Mouse (Mus musculus) thymus, postnatal 25 days (tissue): ENCODE data around the gene Olfr156.
"Not testable (repeated sequence)": the region's sequence is repeated elsewhere in the genome, so short reads cannot be mapped to it uniquely, and the experiment has no call there.

ENCODE experiments used
- DNase-seq: peaks from one replicate; pipeline ENCODE4 v3.0.0; 2022

Gene Olfr156

GRCm38 (mm10) chr4:43823845-43824337 is at the start of gene Olfr156:
TSS of gene Olfr156 (minus strand) at chr4:43823895.
- DNase-seq, result no peak

GRCm38 (mm10) chr4:43869821-43870220 is 46.1 kb upstream of the Olfr156 start:
- no peak for DNase-seq

DNA sequence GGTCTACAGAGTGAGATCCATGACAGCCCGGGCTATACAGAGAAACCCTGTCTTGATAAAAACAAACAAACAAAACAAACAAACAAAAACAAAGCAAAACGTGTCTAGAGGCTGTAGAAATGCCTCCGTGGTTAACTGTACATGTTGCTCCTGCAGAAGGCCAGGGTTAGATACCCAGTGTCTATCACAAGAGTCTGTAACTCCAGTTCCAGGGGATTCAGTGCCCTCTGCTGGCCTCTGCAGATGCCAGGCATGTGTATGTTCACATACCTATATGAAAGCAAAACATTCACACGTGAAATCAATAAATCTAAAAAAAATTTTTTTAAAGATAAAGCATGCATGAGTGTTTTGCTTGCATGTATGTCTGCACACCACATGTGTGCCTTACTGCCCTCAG is 39.6 kb upstream of the Olfr156 start:
- no peak for DNase-seq

- DNase-seq, result peak; percentile 56
Observed at GRCm38 (mm10) chr4:43860744-43861519, 37.2 kb upstream of the Olfr156 start.

DNA sequence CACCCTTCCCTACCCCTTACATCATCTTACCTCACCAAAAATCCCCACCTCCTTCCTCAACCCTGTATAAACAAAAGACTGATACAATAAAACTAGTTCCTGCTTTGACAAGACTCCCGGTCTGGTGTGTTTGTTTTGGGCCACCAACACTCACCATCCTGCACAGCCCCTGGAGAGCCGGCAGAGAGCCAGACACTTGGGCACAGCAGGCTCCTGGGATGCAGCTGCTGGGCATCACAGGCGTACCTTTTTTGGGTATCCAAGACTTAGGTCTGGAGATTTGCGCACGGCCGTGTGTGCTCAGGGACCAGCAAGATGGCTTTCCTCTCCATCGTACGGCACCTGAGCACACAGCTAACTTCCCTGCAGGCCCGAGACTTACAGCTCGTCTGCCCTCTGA is 36.2 kb upstream of the Olfr156 start:
- DNase-seq, result no peak

GRCm38 (mm10) chr4:43854101-43854500 is 30.4 kb upstream of the Olfr156 start:
- DNase-seq, result no peak

- DNase-seq, result no peak
Observed at GRCm38 (mm10) chr4:43851265-43851664, 27.6 kb upstream of the Olfr156 start, which contains the start of gene Olfr155. TSS of gene Olfr155 (plus strand) at chr4:43851565.

GRCm38 (mm10) chr4:43840101-43840500 is 16.4 kb upstream of the Olfr156 start, which contains the start of gene Olfr157:
TSS of gene Olfr157 (minus strand) at chr4:43840201.
- DNase-seq, result no peak

GRCm38 (mm10) chr4:43838326-43838725 is 14.6 kb upstream of the Olfr156 start:
- DNase-seq, result no peak

DNA sequence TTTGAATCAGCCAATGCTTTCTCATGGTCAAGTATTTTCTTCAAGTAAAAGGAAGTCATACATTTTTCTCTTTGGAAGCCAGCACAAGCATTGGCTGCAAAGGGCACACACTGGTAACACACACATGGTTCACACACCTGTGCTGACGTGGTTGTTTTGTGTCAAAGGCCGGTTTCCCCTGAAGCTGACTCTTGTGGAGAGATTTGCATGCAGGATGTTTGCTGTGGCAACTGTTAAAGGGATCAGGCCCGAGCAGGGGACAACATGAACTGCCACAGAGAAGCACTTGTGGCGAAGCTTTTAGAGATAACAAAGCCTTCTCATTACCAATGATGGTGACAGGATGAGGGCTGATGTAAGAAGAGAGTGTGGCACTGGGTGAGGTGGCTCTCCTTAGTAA is 11.1 kb upstream of the Olfr156 start:
- no peak for DNase-seq

- no peak for DNase-seq
Observed at GRCm38 (mm10) chr4:43833752-43834151, 10.1 kb upstream of the Olfr156 start.

GRCm38 (mm10) chr4:43832031-43832430 is 8.3 kb upstream of the Olfr156 start:
- DNase-seq, result no peak

- no peak for DNase-seq
Observed at GRCm38 (mm10) chr4:43828806-43829205, 5.1 kb upstream of the Olfr156 start.

- no peak for DNase-seq
Observed at GRCm38 (mm10) chr4:43822896-43823550, 672 bp downstream of the Olfr156 start.

GRCm38 (mm10) chr4:43798936-43799335 is 24.8 kb downstream of the Olfr156 start:
- DNase-seq, result no peak

- not testable (repeated sequence) for DNase-seq
Observed at GRCm38 (mm10) chr4:43795844-43796243, 27.9 kb downstream of the Olfr156 start.

- DNase-seq, result no peak
Observed at GRCm38 (mm10) chr4:43795296-43795695, 28.4 kb downstream of the Olfr156 start.

GRCm38 (mm10) chr4:43772304-43772703 is 51.4 kb downstream of the Olfr156 start:
- no peak for DNase-seq

DNA sequence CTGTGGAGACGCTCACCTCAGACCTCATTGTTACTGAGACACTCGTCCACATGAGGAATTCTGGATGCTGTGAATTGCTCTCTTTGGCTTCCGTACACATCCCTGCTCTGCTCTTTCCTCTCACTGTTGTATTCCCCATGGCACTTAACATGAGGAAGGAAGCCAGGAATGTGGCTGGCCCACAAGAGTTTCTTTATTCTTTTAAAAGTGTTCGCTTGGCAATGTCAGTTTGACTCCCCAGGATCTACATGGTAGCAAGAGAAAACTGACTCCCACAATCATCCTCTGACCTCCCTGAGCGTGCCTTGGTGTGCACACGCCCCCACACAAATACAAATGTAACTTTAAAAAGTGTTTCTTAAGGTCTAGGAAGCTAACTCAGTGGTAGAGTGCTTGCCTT is 52.1 kb downstream of the Olfr156 start:
- no peak for DNase-seq

DNA sequence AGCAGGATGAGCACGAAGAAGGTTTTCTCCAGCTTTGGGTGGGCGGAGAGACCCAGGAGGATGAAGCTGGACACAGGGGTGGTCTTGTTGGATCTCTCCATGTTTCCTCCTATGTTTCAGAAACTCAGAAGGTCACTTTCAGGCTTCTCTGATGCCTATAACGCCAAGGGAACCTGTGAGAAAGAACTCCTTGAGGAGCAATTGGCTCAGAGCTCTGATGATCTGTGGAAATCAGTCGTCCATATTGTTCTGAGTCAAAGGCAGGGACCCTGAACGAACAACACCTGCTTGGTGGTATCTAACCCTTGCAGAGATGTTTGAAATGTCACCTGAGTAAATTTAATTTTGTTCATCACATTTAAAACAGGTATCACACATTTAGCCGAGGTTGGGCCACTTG is 52.8 kb downstream of the Olfr156 start, which contains the start of gene Olfr159:
Gene Olfr159 (minus strand): TSS at position 101 of the 400 bp plus-strand sequence.
- no peak for DNase-seq
